Mouse (Mus musculus) limb, embryonic 14.5 days (tissue): Measurements from ENCODE around the gene Pramel7. TPM values are rescaled to one million over a fixed set of nuclear protein-coding genes. Genes with fewer than 3 reads are reported as not detected.
"Not testable (repeated sequence)": the region's sequence is repeated elsewhere in the genome, so short reads cannot be mapped to it uniquely, and the experiment has no call there.

Experiments
- ATAC-seq: fragments of 200-750 bp; cut with Nextera tagmentation; 2 replicates; pipeline ENCODE4 v1.8.0; 2017; ENCODE audit warnings: low read depth, moderate number of reproducible peaks, moderate TSS enrichment; ENCODE audit not compliant: low FRiP score
- DNase-seq: peaks from one replicate; pipeline ENCODE4 v3.0.0-alpha.2; 2015; ENCODE audit warnings: low spot score
- H3K27ac ChIP-seq: fragments of 300-500 bp; sonication (generic); replicated peaks from 2 replicates; pipeline ENCODE4 v1.5.1; 2014; ENCODE audit warnings: low read depth, mild to moderate bottlenecking, low read length, moderate library complexity, mixed read lengths
- H3K27me3 ChIP-seq: fragments of 300-500 bp; sonication (generic); 2 replicates; pipeline ENCODE4 v1.6.1; 2014; ENCODE audit warnings: low read length, mixed read lengths; ENCODE audit not compliant: control insufficient read depth, insufficient read depth
- H3K36me3 ChIP-seq: fragments of 300-500 bp; sonication (generic); 2 replicates; pipeline ENCODE4 v1.6.1; 2014; ENCODE audit warnings: mild to moderate bottlenecking, low read length, moderate library complexity, mixed read lengths; ENCODE audit not compliant: control insufficient read depth, insufficient read depth
- H3K4me1 ChIP-seq: fragments of 300-500 bp; sonication (generic); 2 replicates; pipeline ENCODE4 v1.6.1; 2014; ENCODE audit warnings: antibody characterized with exemption, low read length, mixed read lengths; ENCODE audit not compliant: control insufficient read depth, insufficient read depth
- H3K4me2 ChIP-seq: fragments of 300-500 bp; sonication (generic); replicated peaks from 2 replicates; pipeline ENCODE4 v1.6.1; 2014; ENCODE audit warnings: low read depth, mild to moderate bottlenecking, low read length, moderate library complexity; ENCODE audit not compliant: severe bottlenecking
- H3K4me3 ChIP-seq: fragments of 300-500 bp; sonication (generic); replicated peaks from 2 replicates; pipeline ENCODE4 v1.5.1; 2014; ENCODE audit warnings: low read length
- H3K9ac ChIP-seq: fragments of 300-500 bp; sonication (generic); 2 replicates; pipeline ENCODE4 v1.6.1; 2014; ENCODE audit warnings: mild to moderate bottlenecking, low read depth, low read length, moderate library complexity; ENCODE audit not compliant: severe bottlenecking
- H3K9me3 ChIP-seq: fragments of 300-500 bp; sonication (generic); 2 replicates; pipeline ENCODE4 v1.6.1; 2016; ENCODE audit warnings: low read length; ENCODE audit not compliant: control insufficient read depth
- POLR2A ChIP-seq: fragments of 200-500 bp; IDR thresholded peaks from 2 replicates; pipeline ENCODE4 v1.8.0; 2012; ENCODE audit warnings: inconsistent platforms, mild to moderate bottlenecking, moderate library complexity, borderline replicate concordance; ENCODE audit not compliant: insufficient read depth, insufficient read length; ENCODE audit errors: extremely low read depth
- WGBS: fragments of 180-500 bp; shearing (Covaris S2); extraction: QIAGEN DNeasy Blood & Tissue Kit; methylation state at CpG from one replicate; pipeline ENCODE4 v1.1.7; 2014; 5-methylcytosine and 5-hydroxymethylcytosine counted together
- polyA plus RNA-seq, 2 experiments: library from polyadenylated mRNA; depleted of rRNA in 1 of 2; stranded (reverse) in 1 of 2; unstranded in 1 of 2; fragments of >200 nt; fragmentation: Nextera tagmentation in 1 of 2; extraction: Ambion mirVana in 1 of 2; gene quantifications; 2 replicates each; pipeline versions ENCODE4 v1.2.1 to v1.2.3; 2012 to 2014

The Pramel7 gene
- polyA plus RNA-seq (2012; rRNA removed): not detected in 2 replicates
- polyA plus RNA-seq (2014; fragmentation: Nextera tagmentation; extraction: Ambion mirVana): not detected in 2 replicates

DNA sequence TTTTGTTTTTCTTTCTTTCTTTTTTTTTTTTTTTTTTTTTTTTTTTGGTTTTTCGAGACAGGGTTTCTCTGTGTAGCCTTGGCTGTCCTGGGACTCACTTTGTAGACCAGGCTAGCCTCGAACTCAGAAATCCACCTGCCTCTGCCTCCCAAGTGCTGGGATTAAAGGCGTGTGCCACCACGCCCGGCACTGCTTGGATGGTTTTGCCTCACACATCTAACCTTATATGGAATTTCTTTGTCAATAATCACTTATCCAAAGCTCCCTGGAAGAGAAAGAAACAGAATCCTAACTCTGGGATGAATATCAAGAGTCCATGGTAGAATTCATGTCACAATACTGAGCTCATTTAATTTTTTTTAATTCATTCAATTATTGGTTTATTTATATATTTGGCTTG lies at the start of gene Pramel7:
Gene Pramel7, minus strand, starts transcription at position 101 of the 400 bp plus-strand sequence.
- not testable (repeated sequence) for ATAC-seq

GRCm38 (mm10) chr2:87545442-87545841 lies 48.5 kb upstream of the Pramel7 start, which contains the start of gene Olfr1128:
Olfr1128 (minus strand) TSS chr2:87545542.
- H3K27me3 ChIP-seq: no peaks in the 10 kb centered on the region
- H3K4me1 ChIP-seq: no peaks in the 10 kb centered on the region
- H3K9me3 ChIP-seq: no peaks in the 10 kb centered on the region
- ATAC-seq (no peak), DNase-seq (no peak)
- H3K27ac ChIP-seq: no peak within 1 kb of the TSS
- H3K4me3 ChIP-seq: no peak within 1 kb of the TSS
- WGBS: 81% methylated on average over 1 of the region's 1 CpGs
- TF ChIP-seq POLR2A: no peak
- no peak within 1 kb of the TSS for H3K9ac ChIP-seq
- no peaks in the 10 kb centered on the region for H3K36me3 ChIP-seq
- no peak within 1 kb of the TSS for H3K4me2 ChIP-seq

More for the DNA sequence above, at the start of gene Pramel7:
- not testable (repeated sequence) for H3K27me3 ChIP-seq, H3K36me3 ChIP-seq, DNase-seq, H3K9me3 ChIP-seq, H3K4me3 ChIP-seq, H3K9ac ChIP-seq, H3K4me1 ChIP-seq, H3K27ac ChIP-seq, H3K4me2 ChIP-seq
- 96% methylated on average over 3 of the region's 5 CpGs for WGBS

GRCm38 (mm10) chr2:87534826-87535225 lies 37.9 kb upstream of the Pramel7 start:
- Histone ChIP-seq H3K9ac (no peak overlapping the region), H3K36me3 (no peaks in the 10 kb centered on the region), H3K27ac (no peak overlapping the region), H3K4me3 (no peak overlapping the region), H3K9me3 (no peaks in the 10 kb centered on the region), H3K27me3 (no peaks in the 10 kb centered on the region), H3K4me2 (no peak overlapping the region), H3K4me1 (no peaks in the 10 kb centered on the region)
- DNase-seq: no peak
- 64% methylated on average over 2 of the region's 2 CpGs for WGBS
- TF ChIP-seq POLR2A: no peak
- ATAC-seq: no peak

DNA sequence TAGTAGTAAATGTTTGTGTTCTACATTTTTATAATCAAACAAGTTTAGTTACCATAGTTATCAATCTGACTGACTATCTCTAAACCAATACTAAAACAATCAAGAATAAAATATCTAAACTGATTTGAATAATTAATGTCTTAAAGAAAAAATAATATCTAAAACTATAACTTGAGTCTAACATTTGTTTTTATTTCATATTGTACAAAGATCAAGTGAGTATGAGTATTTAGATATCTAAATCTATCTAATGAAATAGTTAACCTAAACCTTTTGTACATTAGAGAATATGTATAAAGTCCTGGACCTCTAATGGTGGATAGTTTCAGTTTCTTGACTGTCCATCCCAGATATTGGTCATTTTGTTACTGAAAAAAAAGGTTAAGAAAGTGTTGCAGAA lies 34.6 kb upstream of the Pramel7 start, which contains the start of gene Olfr153:
Gene Olfr153, plus strand, starts transcription at position 301 of the 400 bp plus-strand sequence.
- Histone ChIP-seq H3K36me3 (no peaks in the 10 kb centered on the region), H3K4me2 (no peak within 1 kb of the TSS), H3K4me3 (no peak within 1 kb of the TSS), H3K27ac (no peak within 1 kb of the TSS), H3K4me1 (no peaks in the 10 kb centered on the region), H3K9me3 (no peaks in the 10 kb centered on the region), H3K27me3 (no peaks in the 10 kb centered on the region), H3K9ac (no peak within 1 kb of the TSS)
- ATAC-seq (no peak), DNase-seq (no peak)
- TF ChIP-seq POLR2A: no peak

GRCm38 (mm10) chr2:87525899-87526616 lies 29.2 kb upstream of the Pramel7 start:
- H3K4me3 ChIP-seq: peak overlapping the region; percentile 16; the same call in 1 of the 2 replicates

More at GRCm38 (mm10) chr2:87525899-87526616, 29.2 kb upstream of the Pramel7 start:
- H3K9ac ChIP-seq, H3K9me3 ChIP-seq, H3K4me1 ChIP-seq, DNase-seq, H3K36me3 ChIP-seq, ATAC-seq, H3K27ac ChIP-seq, H3K27me3 ChIP-seq: not testable (repeated sequence)
- 34% methylated on average over 38 of the region's 39 CpGs for WGBS
- peak overlapping the region; percentile 30; the same call in 1 of the 2 replicates for H3K4me2 ChIP-seq
